Mouse (Mus musculus): ENCODE measurements around the gene Oard1.

Oard1 gene

DNA sequence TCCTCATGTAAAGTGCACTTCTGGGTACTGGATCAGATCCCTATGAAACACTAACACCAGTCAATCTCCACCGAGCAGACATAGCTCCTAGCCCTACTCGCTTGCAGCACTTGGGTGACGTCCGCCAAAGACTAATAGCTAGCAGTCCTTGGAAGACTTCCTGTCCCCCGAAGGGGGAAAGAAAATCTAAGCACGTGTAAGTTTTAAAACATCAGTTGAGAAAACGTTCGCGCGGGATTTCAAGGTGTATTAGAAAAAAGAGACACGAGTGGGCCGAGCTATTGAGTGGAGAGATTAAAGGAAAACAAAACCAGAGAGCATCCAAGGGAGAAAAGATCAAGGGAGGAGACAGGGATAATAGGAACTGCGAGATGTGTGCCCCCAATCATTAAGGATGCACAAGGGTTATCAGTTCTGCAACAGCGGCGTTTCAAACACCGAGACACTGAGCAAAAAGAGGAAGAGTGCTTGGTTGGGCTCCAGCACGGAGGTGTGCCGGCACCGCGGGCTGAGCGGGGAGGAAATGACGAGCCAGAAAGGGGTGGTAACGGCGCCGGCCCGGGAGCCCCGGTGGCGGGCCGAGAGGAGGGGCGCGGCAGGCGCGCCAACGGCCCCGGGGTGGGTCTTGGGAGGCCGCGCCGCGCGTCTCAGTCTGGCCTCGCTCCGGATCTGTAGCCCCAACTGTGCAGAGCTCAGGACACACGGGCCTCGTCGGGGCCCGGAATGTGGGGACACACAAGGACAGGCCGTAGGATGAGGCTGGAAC is 1.1 kb upstream of the Oard1 start:
- peak; percentile 74 for DNase-seq (ENCODE audit: low spot score)

DNA sequence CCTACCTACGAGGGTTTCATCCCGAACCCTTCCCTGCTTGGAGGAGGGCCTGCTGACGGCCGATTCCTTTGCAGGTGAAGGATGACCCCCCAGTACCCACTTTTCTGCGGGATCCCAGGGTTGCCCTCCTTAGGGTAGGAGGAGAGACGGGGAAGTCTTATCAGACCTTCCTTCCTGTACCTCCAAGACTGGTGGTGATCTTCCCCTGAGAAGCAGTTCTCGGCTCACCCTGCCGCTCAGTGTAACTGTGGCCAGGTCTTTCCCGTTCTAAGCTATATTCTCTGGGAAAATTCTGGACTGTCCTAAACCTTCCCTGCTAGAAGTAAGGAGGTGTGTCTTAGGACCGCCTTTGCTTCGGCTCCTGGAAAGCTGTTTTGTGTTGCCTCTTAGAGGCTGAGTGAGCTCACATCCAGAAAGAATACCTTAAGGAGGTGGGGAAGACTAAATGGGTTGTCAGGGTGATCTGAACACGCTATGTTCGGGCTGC is 528 bp downstream of the Oard1 start:
- no peak for DNase-seq (ENCODE audit: low spot score)

DNA sequence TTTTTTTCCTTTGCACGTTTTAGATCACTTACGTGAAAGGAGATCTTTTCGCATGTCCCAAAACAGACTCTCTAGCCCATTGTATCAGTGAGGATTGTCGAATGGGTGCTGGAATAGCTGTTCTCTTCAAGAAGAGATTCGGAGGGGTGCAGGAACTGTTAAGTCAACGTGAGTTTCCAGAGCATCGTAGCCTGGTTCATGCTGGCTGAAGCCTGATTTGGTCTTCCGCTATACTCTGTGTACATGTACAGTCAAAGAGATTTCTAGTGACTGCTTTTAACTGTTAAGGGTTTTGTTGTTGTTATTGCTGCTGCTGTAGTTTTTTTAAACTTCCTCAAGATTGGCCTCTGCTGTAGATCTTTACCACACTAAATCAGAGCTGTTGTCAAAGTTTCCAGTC is 1.4 kb downstream of the Oard1 start:
- no peak for DNase-seq (ENCODE audit: low spot score)

DNA sequence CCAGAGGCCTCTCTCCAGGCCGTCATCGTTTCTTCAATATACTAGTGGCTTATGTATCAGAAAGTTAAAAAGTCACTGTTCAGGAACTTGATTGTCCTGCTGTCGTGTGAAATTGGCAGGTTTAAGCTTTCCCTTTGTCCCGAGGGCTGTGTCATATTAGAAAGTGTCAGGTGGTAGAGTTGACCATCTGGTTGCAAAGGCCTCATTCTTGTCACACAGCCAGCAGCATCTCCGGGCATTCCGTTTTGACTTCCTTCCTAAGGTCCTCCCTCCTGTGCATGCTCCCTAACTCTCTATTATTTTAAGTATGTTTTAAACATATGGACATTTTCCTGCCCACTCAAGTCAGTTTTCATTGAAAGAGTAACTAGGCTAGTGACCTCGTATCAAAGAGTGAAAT is 6.2 kb downstream of the Oard1 start:
- no peak for DNase-seq (ENCODE audit: low spot score)

DNA sequence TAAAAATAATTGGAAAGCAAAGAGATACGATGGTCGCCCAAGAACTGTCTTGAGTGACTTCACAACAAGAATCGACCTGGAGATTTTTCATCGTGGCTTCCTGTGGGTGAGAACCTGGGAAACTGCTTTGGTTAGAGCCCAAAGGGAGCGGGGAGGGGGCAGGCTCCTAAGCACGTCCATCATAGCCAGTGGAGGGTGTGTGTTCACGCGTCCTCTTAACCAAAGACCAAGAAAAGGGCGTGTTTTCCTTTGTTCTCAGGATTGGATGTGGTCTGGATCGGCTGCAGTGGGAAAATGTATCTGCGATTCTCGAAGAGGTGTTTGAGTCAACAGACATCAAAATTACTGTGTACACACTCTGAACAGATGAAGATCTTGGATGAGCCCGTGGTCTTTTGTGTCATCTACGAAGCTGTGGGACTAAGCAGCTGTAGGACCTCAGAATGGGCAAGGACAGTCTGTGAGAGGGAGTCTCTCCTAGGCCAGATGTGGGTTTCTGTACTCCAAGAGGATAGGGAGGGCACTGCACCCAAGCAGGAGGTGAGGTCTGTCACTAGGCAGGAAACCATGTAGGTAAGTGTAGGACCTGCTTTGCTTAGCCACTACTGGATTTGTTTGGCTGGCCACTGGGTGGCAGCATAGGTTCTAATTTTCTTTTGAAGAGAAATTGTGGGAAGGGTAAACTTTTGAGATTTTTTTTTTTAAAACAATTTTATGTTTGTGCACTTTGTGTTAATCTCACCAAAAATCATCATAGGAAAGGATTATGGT is 6.8 kb downstream of the Oard1 start:
- DNase-seq (ENCODE audit: low spot score): peak; percentile 57

DNA sequence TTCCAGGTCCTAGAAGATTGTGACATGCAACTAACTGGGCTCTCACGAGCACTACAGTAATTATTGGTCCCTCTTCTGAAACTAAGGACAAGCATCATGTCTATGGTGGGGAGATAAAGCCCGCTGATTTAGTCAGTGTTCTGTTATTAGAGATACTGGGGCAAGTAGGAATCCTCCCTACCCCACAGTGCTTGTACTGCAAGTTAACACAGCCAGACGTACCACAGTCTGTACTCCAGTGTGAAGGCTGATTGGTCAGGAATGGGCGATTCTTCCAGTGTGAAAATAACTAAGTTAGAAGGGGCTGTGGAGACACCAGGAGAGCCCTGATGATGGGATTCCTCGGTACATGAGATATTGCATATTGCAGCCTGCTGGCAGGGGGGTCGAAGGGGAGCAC is 7.7 kb downstream of the Oard1 start:
- DNase-seq (ENCODE audit: low spot score): no peak

DNA sequence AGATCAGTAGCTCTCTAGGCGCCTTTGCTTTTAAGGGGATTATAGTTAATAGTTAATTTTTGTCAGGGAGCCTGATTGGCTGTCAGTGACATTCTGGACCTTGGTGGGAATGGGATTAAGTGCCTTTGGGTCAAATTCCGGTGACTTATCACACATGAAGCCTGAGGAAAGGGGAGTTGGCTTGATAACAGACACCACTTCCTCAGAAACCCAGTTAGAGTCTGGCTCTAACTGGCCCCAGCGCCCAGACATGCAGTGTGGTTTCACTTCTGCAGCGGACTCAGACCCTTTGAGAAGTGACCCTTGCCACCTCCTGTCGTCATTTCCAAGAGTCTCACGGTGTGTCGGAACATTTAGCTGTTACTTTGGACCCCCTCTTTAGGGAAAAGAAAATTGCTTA is 8.4 kb downstream of the Oard1 start:
- DNase-seq (ENCODE audit: low spot score): no peak

DNA sequence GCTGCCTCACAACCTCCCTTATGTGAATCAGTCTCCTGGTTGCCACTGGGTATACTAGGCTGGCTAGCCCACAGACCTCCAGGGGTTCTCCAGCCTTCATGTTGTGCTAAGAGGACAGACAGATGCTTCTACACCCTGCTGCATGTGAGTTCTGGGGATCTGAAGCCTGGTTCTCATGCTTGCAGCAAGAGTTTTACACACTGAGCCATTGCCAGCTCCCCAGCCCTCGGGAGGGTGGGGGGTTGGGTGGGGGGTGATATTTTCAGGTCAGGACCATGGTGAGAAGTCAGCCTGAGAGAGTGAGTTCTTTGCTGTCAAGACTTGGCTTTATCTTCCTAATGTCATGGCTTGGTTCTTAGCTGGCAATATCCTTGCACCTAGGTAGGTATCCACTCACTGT is 9.0 kb downstream of the Oard1 start:
- no peak for DNase-seq (ENCODE audit: low spot score)

DNA sequence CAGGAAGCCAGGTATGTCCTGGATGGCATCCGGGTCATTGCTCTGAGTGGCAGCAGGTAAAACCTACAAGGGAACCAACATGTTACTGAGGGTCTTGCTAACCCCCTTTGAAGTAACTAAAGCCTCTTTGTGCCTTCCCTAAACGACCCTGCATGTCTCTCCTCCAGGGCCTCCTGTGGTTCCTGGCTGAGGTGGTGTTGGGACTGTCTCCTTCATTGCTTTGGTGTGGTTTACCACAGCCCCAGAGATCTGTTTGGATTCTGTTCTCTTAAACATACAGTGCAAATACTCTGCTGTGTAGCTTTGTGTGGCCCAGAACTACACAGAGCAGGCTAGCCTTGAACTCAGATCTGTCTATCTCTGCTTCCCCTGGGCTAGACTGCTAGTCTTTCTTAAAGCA is 9.8 kb downstream of the Oard1 start:
- no peak for DNase-seq (ENCODE audit: low spot score)

DNA sequence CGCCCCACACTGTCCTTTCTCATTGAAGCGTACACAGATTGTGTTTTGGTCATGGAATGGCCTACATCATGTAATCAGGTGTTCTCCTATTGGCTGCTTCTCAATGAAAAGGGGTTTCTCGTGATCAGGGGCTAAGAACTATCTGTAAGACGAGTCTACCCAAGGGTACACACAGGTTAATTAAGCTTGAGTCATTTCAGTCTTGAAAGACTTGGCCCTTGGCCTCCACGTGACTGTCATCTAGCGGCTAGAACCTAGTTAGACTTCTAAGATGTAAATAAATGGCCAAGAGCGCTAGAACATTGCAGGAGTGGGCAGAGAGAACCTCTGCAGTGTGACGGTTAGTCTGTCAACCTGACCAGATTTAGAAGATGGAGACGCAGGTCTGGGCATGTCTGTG is 14.4 kb downstream of the Oard1 start:
- DNase-seq (ENCODE audit: low spot score): no peak

DNA sequence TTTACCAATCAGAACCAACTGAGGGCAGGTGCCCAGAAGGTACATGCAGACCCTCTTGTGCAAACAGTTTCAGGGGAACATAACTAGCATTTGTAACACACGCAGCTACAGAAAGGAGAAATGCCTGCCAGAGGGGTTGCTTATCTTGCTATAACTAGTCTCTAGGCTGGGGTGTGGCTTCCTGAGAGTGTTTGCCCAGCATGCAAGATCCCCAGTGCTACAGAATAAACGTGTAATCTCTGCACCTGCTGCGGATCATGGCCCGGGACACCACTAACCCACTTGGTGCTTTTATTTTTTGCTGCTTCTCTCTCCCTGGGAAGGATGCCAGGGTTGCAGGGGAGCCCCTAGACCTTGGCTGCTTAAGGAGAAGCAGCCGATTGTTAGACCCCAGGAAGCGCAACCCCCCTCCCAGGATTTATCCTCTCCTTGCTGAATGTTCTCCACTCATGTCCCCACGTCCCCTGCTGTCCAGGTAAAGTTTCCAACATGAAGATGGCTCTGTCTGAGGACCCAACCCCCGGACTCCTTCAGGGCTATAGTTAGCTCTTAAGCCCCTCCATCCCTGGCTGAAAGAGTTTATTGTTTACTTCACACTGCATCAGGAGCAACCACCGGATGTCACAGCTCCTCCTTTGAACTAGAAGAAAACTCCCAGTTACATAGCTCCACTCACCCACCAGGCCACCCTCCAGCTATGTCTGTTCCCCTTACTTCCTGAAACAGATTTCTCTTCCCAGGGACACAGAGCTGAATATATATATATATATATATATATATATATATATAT is 16.2 kb downstream of the Oard1 start:
- no peak for DNase-seq (ENCODE audit: low spot score)

DNA sequence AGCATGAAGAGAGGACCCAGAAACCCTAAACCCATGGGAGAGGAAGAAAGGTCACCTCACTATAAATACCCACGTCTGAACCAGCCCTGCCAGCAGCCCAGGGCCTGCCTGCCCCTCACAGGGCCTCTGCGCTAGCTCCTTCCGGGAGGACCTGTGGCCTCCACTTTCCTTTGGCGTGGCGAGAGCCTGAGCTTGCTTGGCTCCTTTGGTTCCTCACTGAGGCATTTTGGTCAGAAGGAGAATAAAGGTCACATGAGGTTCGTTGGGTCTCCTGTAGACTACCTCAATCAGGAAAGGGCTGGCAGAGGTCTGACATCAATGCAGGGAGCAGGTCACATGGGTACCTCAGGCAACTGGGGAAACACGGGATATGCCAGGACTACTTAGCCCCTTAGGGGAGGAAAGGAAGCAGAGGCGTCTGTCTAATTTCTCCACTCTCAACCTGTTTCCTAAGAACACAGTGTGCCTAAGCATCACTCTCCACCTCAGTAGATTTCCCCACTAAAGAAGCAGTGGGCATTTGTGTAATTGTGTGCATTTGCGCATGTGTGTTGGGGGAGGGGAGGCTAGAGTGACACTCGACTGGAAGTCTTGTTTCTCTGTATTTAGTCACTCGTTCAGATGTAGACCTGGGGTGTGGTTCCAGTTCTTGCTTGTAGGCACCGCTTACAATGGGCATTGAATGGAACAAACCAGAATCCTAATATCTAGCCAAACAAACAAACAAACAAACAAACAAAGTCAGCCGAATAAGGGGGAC is 17.4 kb downstream of the Oard1 start:
- DNase-seq (ENCODE audit: low spot score): no peak

DNA sequence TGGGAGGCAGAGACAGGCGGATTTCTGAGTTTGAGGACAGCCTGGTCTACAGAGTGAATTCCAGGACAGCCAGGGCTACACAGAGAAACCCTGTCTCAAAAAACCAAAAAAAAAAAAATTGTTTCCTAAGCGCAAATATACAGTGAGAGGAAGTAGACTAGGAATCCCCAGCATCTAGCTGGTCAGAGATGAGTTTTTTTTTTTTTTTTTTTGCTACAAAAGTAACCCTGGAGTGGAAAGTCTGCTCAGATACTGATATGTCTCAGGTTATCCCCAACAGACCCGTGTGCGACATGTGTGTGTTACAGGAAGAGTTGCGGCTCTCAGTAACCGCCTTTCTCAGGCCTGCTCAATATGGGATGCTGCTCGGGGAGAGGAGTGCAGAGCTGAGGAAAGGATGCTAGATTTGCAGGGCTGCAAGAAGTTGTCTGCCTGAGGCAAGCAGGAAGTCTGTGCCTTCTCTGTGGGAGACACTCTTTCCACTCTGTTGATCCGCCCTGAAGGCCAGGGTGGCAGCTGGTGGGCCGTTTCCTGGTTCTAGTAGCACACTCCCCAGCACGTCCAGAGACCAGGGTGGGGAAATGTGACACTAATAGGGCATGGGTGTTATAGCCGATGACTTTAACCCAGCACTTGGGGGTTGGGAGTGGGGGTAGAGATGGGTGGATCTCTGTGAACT is 18.2 kb downstream of the Oard1 start:
- DNase-seq (ENCODE audit: low spot score): no peak

DNA sequence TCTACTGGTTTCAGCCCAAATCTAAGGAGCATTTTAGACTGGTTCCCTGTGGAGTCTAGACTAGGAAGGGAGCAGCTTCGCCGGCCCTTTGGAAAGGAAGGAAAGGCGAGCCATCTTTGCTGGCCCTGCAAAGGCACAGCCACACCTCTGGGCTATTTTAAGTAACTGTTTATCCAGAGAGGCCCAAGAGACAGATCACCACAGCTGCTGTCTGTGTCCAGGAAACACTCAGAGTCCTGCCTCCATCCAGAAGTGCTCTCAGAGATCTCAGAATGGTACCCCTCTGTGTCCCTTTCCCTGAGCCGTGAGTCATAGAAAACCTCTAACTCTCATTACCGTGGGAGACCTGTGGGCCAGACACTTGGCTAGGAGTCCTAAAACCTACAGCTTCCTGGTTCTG is 20.6 kb downstream of the Oard1 start:
- DNase-seq (ENCODE audit: low spot score): no peak

DNA sequence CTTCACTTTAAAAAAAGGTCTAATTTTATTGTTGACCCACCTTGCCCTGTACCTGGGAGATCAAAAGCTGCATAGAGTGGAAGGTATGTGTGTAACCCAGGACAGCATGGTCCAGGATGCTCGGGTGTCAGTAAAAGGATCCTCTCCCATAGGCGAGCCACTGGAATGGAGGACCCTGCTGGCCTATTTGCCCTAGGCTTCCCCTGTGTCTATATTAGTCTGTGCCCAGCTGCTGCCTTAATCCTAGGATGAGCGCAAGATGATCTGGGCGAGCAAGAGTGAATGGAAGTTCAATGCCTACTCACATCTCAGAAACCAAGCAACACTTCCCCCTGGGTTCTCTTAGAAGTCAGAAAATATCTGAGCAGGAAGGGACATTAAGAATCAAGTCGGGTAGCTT is 21.2 kb downstream of the Oard1 start:
- DNase-seq (ENCODE audit: low spot score): no peak

DNA sequence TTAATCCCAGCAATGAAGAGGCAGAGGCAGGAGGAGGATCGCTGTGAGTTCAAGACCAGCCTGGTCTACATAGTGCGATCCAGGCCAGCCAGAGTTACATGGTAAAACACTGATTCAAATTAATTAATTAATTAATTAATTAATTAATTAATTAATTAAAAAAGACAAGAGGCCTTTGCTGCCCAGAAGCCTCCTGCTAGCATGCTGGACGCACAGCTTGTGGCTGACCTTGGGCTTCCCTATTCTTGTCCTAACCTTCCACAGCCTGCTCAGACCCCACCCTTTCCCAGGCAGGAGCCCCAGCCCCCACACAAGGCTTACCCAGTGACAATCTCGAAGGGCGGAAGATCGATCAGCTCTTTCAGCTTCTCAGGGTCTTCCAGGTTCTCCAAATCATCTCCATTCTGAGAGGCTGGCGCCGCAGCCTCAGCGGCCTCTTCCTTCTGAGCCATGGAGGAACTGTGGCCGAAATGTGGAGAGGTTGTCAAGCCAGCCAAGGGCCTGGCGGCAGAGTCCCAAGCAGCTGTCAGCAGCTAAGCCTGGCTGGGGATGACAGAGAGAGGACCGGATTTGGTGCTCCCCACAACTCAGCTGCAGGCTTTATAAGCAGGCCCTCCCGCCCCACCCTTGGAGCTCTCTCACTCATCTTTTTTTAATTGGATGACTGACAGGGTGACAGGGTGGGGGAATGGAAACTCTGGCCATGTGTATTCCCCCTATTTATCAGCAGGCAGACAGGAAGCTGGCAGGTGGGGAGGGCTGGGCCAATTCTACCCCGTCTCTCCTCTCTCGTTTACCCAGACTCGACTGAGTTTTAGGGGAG is 22.6 kb downstream of the Oard1 start, which contains the start of gene Apobec2:
TSS of gene Apobec2 (minus strand) at position 773 of the 823 bp plus-strand sequence.
- DNase-seq (ENCODE audit: low spot score): no peak

DNA sequence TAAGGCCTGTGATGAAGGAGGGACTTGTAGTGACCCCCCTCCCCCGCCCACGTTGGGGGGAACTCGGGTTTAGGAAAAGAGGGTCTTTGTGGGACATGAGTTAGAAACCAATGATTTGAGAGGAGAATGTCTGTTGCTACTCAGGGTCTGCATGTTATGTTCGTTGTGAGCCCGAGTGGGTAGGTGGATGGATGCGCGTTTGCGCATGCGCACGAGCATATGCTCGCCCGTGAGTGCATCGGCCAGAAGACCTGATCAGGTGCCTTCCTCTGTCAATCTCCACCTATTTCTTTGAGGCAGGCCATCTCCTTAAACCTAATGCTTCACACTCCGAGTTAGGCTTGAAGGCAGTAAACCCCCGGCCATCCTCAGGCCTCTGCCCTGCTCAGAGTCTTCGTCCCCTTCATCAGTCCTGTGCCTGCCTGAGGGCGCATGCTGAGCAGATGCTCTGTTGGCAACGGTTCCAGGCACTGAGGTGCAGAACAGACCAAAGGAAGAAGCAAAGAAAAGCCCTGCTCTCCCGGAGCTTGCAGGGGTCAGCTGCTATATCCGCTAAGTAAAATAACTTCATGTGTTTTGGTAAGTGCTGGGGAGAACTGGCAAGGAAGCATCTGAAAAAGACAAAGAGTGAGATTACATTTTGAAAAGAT is 23.3 kb downstream of the Oard1 start:
- no peak for DNase-seq (ENCODE audit: low spot score)

DNA sequence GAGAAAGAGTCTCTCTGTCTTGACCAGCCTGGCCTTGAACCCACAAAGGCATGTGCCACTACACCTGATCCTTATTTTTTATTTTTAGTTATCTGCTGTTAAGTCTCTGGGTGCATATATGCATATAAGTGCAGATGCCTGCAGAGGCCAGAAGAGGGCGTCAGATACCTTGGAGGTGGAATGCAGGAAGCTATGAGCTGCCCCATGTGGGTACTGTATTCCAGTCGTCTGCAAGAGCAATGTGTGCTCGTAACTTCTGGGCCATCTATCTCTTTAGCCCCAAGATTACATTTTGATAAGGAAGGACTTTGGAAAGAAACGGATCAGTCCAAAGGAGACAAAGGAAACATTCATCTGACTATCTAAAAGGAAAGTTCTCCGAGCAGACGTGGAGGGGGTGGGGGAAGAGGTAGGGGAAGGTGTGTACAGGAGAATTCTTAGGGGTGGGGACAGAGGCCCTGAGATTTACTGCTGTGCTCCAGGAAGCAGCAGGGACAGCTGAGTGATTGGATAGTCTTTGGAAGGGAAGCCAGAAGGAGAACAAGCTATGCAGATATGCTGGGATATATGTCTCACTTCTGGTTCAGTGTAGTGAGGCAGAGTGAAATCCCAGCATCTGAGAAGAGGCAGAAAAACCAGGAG is 24.0 kb downstream of the Oard1 start:
- no peak for DNase-seq (ENCODE audit: low spot score)

DNA sequence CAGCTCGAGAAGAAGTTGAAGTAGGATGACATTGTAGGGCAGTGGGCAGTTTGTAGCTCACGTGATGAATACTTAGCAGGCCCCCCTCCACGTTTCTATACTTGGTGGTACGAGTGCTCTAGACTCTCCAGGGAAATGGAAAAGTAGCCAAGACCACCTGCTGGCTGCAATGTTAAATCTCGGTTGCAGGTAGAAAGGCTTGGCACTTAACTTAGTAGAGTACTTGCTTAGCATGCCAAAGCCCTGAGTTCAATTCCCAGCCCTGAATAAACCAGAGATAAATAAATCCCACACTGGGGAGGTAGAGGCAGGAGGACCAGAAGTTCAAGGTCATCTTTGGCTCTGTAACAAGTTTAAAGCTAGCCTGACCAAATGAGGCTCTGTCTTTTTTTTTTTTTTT is 24.7 kb downstream of the Oard1 start:
- DNase-seq (ENCODE audit: low spot score): no peak

Measured in urinary bladder, postnatal 14 days (tissue).